Mouse (Mus musculus) G1E (cell line): Measurements from ENCODE around the gene Phykpl. TPM values are rescaled to one million over a fixed set of nuclear protein-coding genes. Genes with fewer than 3 reads are reported as not detected.
"Not testable (repeated sequence)": the region's sequence is repeated elsewhere in the genome, so short reads cannot be mapped to it uniquely, and the experiment has no call there.

Experiments
- ATAC-seq: 2 replicates; pipeline ENCODE4 v1.8.0; 2016; ENCODE audit warnings: mild to moderate bottlenecking; ENCODE audit not compliant: insufficient number of reproducible peaks, poor library complexity, low FRiP score, severe bottlenecking; ENCODE audit errors: extremely low read depth
- DNase-seq: peaks from one replicate; pipeline ENCODE4 v3.0.0; 2012; ENCODE audit warnings: low spot score
- H3K27me3 ChIP-seq: 2 replicates; pipeline ENCODE4 v1.6.1; 2012; ENCODE audit warnings: mild to moderate bottlenecking, low read length, inconsistent platforms; ENCODE audit not compliant: insufficient read depth
- H3K36me3 ChIP-seq: replicated peaks from 2 replicates; pipeline ENCODE3; 2012; ENCODE audit warnings: mild to moderate bottlenecking, inconsistent platforms
- H3K4me1 ChIP-seq: 2 replicates; pipeline ENCODE4 v1.6.1; 2012; ENCODE audit warnings: low read depth, low read length, inconsistent platforms, mixed read lengths; ENCODE audit not compliant: insufficient read depth
- H3K4me3 ChIP-seq: 2 replicates; pipeline ENCODE4 v1.5.1; 2012; ENCODE audit warnings: low read depth, mild to moderate bottlenecking, inconsistent platforms, low read length, moderate library complexity, mixed read lengths
- H3K9me3 ChIP-seq: replicated peaks from 2 replicates; pipeline ENCODE4 v1.6.1; 2012; ENCODE audit warnings: inconsistent platforms
- CTCF ChIP-seq: IDR thresholded peaks from 2 replicates; pipeline ENCODE4 v1.5.1; 2012; ENCODE audit warnings: low read depth, low read length, inconsistent platforms, mixed read lengths
- GATA1 ChIP-seq: IDR thresholded peaks from 2 replicates; pipeline ENCODE4 v1.6.1; 2012; ENCODE audit warnings: borderline replicate concordance, low read length, inconsistent platforms, mixed read lengths
- GATA2 ChIP-seq: IDR thresholded peaks from 2 replicates; pipeline ENCODE4 v1.6.1; 2012; ENCODE audit warnings: low read depth, low read length, inconsistent platforms, borderline replicate concordance
- POLR2AphosphoS5 ChIP-seq: IDR thresholded peaks from 2 replicates; pipeline ENCODE4 v1.6.1; 2012; ENCODE audit warnings: low read depth, low read length, inconsistent platforms; ENCODE audit not compliant: insufficient replicate concordance
- TAL1 ChIP-seq: conservative IDR thresholded peaks from 2 replicates; pipeline ENCODE4 v1.6.1; 2012; ENCODE audit warnings: low read depth, low read length, inconsistent platforms, mixed read lengths
- polyA plus RNA-seq: library from polyadenylated mRNA; stranded (reverse); fragments of >175 nt; gene quantifications from 2 replicates; pipeline ENCODE4 v1.2.3, GENCODE M21; 2012
- total RNA-seq, 2 experiments: library from RNA; stranded (forward) in 1 of 2; stranded (reverse) in 1 of 2; fragments of 200-1000 nt in 1 of 2; fragments of >200 nt in 1 of 2; fragmentation: Nextera tagmentation in 1 of 2; gene quantifications; 2 replicates each; pipeline ENCODE4 v1.2.3; 2014 to 2017

Phykpl gene
- total and polyA plus RNA-seq, 3 experiments, result 11.0 to 52.0 (median 49.3) TPM

- no peak for TF ChIP-seq POLR2AphosphoS5
- DNase-seq (no peak), ATAC-seq (no peak)
- Histone ChIP-seq H3K4me1 (peaks cover 46% of the 10 kb centered on the region), H3K9me3 (no peaks in the 10 kb centered on the region), H3K36me3 (no peaks in the 10 kb centered on the region), H3K27me3 (no peaks in the 10 kb centered on the region), H3K4me3 (no peak overlapping the region)
These were observed 29.7 kb downstream of the Phykpl start for GRCm38 (mm10) chr11:51614256-51614655.

- no peaks in the 10 kb centered on the region for H3K9me3 ChIP-seq
- ATAC-seq (no peak), DNase-seq (no peak)
- no peak for TF ChIP-seq CTCF
- TF ChIP-seq POLR2AphosphoS5, result no peak
- no peak for TF ChIP-seq TAL1
- no peak for TF ChIP-seq GATA1
- TF ChIP-seq GATA2, result no peak
- H3K4me1 ChIP-seq, result peaks cover 39% of the 10 kb centered on the region
- H3K4me3 ChIP-seq, result peak overlapping the region; percentile 69; the same call in 1 of the 2 replicates
- H3K36me3 ChIP-seq, result no peaks in the 10 kb centered on the region
- H3K27me3 ChIP-seq, result no peaks in the 10 kb centered on the region
These were observed 30.6 kb downstream of the Phykpl start for GRCm38 (mm10) chr11:51615129-51615528.

DNA sequence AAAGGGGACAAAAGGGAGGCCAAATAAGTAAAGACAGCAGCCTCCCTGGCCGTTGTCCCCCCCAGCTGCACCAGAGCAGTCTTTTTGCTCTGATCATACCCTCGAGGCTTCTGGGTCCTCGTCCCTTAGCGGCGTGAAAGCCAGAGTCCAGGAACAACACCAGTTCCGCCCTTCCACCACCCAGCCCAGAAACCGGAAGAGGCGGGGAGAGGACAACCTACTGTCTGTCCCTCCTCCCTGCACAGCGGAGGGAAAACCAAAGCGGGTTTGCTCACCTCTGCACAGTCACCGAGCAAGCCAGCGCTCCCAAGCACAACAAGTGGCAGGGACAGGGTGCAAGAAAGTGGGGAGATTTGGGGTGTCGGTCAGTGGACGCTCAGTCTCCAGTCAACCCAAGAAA is 31.0 kb downstream of the Phykpl start:
- no peaks in the 10 kb centered on the region for H3K27me3 ChIP-seq
- peaks cover under 1% of the 10 kb centered on the region for H3K36me3 ChIP-seq
- DNase-seq (peak; percentile 85), ATAC-seq (peak; percentile 72)
- H3K4me1 ChIP-seq, result peaks cover 39% of the 10 kb centered on the region
- TF ChIP-seq CTCF, result no peak
- no peak for TF ChIP-seq TAL1
- no peak for TF ChIP-seq POLR2AphosphoS5
- no peak for TF ChIP-seq GATA2
- TF ChIP-seq GATA1, result no peak
- H3K9me3 ChIP-seq, result no peaks in the 10 kb centered on the region
- peak overlapping the region; percentile 69 for H3K4me3 ChIP-seq

DNA sequence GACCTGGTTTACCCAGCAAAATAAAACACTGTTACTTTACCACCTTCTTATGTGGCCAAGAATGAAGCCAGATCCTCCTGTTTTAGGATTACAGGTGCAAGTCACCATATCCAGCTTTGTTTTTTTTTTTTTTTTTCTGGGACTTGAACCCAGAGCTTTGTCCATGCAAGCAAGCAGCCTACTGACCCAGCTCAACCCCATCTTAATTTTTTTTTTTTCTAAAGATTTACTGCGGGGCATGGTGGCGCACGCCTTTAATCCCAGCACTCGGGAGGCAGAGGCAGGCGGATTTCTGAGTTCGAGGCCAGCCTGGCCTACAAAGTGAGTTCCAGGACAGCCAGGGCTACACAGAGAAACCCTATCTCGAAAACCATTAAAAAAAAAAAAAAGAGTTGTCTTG is 31.6 kb downstream of the Phykpl start:
- H3K4me1 ChIP-seq, result peaks cover 41% of the 10 kb centered on the region
- H3K4me3 ChIP-seq, result peak overlapping the region; percentile 69; the same call in 1 of the 2 replicates
- ATAC-seq, H3K9me3 ChIP-seq, H3K36me3 ChIP-seq, H3K27me3 ChIP-seq, DNase-seq: not testable (repeated sequence)

DNA sequence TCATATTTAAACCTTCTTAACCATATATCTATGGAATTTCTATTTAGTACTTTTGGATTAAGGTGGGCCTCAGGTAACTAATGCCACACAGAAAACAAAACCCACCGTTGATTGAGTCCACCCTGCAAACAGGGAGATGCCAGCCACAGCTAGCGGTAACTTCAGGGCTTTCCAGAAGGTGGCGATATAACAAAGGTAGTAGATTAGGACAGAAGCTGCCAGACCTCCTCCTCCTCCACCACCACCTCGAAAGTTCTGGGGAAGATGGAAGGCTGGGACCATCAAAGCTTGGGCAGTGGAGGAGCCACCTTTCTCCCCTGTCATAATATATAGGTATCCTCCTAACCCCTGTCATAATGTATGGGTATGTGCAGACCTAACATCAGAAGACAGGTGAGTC is 33.1 kb downstream of the Phykpl start:
- Histone ChIP-seq H3K4me1 (peaks cover 57% of the 10 kb centered on the region), H3K36me3 (peaks cover 21% of the 10 kb centered on the region), H3K4me3 (no peak overlapping the region), H3K27me3 (no peaks in the 10 kb centered on the region), H3K9me3 (no peaks in the 10 kb centered on the region)
- ATAC-seq, result no peak
- peak; percentile 80 for TF ChIP-seq CTCF
- no peak for TF ChIP-seq GATA2
- DNase-seq, result peak; percentile 54

GRCm38 (mm10) chr11:51618894-51619408 is 34.4 kb downstream of the Phykpl start:
- H3K9me3 ChIP-seq, result no peaks in the 10 kb centered on the region
- ATAC-seq, result no peak

DNA sequence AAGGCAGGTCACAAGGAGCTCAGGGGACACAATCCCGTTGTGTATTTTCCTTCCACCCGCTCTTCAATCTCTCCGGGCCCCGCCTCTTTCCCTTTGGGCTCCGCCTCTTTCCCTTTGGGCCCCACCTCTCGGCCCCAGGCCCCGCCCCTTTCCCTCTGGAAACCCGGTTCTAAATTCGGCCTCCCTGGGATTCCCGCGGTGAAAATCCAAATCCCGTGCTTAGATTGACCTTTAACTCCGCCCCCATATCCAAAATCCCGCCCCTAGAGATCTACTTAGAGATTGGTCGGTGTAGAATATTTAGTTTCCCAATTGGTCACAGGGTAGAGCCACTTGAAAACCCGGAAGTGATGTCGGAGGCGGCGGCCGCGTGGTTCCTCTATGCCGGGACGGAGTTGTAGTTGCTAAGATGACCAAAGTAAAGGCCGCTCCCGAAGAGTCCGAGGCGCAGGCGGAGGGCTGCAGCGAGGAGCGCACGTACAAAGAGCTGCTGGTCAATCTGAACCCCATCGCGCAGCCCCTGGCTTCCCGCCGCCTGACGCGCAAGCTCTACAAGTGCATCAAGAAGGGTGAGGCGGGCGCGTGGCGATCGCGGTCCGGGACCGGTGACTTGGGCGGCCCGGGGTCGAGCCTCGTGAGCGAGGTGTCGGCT is 35.0 kb downstream of the Phykpl start, which contains the start of gene Nhp2:
Gene Nhp2 (plus strand): TSS at position 327 of the 652 bp plus-strand sequence.
- ATAC-seq (peak; percentile 74), DNase-seq (peak; percentile 85)
- no peaks in the 10 kb centered on the region for H3K27me3 ChIP-seq
- TF ChIP-seq GATA2, result no peak
- no peak for TF ChIP-seq TAL1
- no peak for TF ChIP-seq POLR2AphosphoS5
- TF ChIP-seq GATA1, result no peak
- TF ChIP-seq CTCF, result no peak
- H3K4me3 ChIP-seq, result peak within 1 kb of the TSS; percentile 94
- H3K36me3 ChIP-seq, result peaks cover 39% of the 10 kb centered on the region
- H3K9me3 ChIP-seq, result no peaks in the 10 kb centered on the region
- peaks cover 66% of the 10 kb centered on the region for H3K4me1 ChIP-seq

More at GRCm38 (mm10) chr11:51618894-51619408, 34.4 kb downstream of the Phykpl start:
- Histone ChIP-seq H3K4me1 (peaks cover 62% of the 10 kb centered on the region), H3K36me3 (peaks cover 33% of the 10 kb centered on the region), H3K4me3 (peak overlapping the region; percentile 94), H3K27me3 (no peaks in the 10 kb centered on the region)
- DNase-seq, result no peak
- no peak for TF ChIP-seq CTCF
- TF ChIP-seq POLR2AphosphoS5, result no peak
- no peak for TF ChIP-seq TAL1
- TF ChIP-seq GATA2, result no peak
- TF ChIP-seq GATA1, result no peak
